Mouse (Mus musculus) liver, adult 2 months (tissue): ENCODE measurements around the gene Dcaf15.

Experiments used
- CTCF ChIP-seq: fragments of 200-500 bp; IDR thresholded peaks from 2 replicates; pipeline ENCODE4 v1.5.1; 2011; ENCODE audit warnings: low read depth, low read length, control low read depth
- POLR2A ChIP-seq: fragments of 200-500 bp; IDR thresholded peaks from 2 replicates; pipeline ENCODE4 v1.6.1; 2011; ENCODE audit warnings: low read length, control low read depth; ENCODE audit not compliant: insufficient read depth; ENCODE audit errors: extremely low read depth

- TF ChIP-seq POLR2A (no peak), CTCF (no peak)
Observed at GRCm38 (mm10) chr8:84126742-84127141, 22.2 kb upstream of the Dcaf15 start.
